Mouse (Mus musculus): ENCODE measurements around the gene Lag3. TPM values are rescaled to one million over a fixed set of nuclear protein-coding genes. Genes with fewer than 3 reads are reported as not detected.

The Lag3 gene
- polyA plus RNA-seq, 1 experiment from 2014 or later: 0.40 TPM

- Histone ChIP-seq H3K4me2 (ENCODE audit: low read depth, low read length) (peak overlapping the region; percentile 96), H3K9me3 (ENCODE audit: low read length) (no peaks in the 10 kb centered on the region), H3K4me1 (ENCODE audit: insufficient read depth) (peaks cover 3% of the 10 kb centered on the region; the same call in 1 of the 2 replicates), H3K4me3 (ENCODE audit: low read depth, low read length) (peak overlapping the region; percentile 70), H3K27ac (ENCODE audit: low read depth) (peak overlapping the region; percentile 83), H3K36me3 (replicated peaks; ENCODE audit: insufficient read depth, low read length) (no peaks in the 10 kb centered on the region), H3K9ac (replicated peaks) (peak overlapping the region; percentile 59), H3K27me3 (ENCODE audit: insufficient read depth, low read length) (peaks cover 7% of the 10 kb centered on the region; the same call in 1 of the 2 replicates)
- DNase-seq: peak; percentile 60
- 25% methylated on average over 23 of the region's 24 CpGs for WGBS (ENCODE audit: insufficient replicate concordance)
- ATAC-seq: peak; percentile 76
- TF ChIP-seq EP300 (IDR thresholded peaks at IDR 0.05; ENCODE audit: low read depth): no peak
- TF ChIP-seq CTCF (IDR thresholded peaks at IDR 0.05; ENCODE audit: low read depth): peak; percentile 73
These were observed 7.1 kb downstream of the Lag3 start for GRCm38 (mm10) chr6:124904161-124904981.

- H3K9me3 ChIP-seq (ENCODE audit: low read length): no peaks in the 10 kb centered on the region
- H3K4me2 ChIP-seq (ENCODE audit: low read depth, low read length): peak overlapping the region; percentile 96
- TF ChIP-seq CTCF (IDR thresholded peaks at IDR 0.05; ENCODE audit: low read depth) (peak; percentile 100), EP300 (IDR thresholded peaks at IDR 0.05; ENCODE audit: low read depth) (no peak)
- peak overlapping the region; percentile 70 for H3K4me3 ChIP-seq (ENCODE audit: low read depth, low read length)
- H3K9ac ChIP-seq (replicated peaks): peak overlapping the region; percentile 59
- ATAC-seq (peak; percentile 91), DNase-seq (peak; percentile 95)
- H3K27me3 ChIP-seq (ENCODE audit: insufficient read depth, low read length): peaks cover 4% of the 10 kb centered on the region; the same call in 1 of the 2 replicates
- peak overlapping the region; percentile 83 for H3K27ac ChIP-seq (ENCODE audit: low read depth)
- peaks cover 3% of the 10 kb centered on the region; the same call in 1 of the 2 replicates for H3K4me1 ChIP-seq (ENCODE audit: insufficient read depth)
- H3K36me3 ChIP-seq (replicated peaks; ENCODE audit: insufficient read depth, low read length): no peaks in the 10 kb centered on the region
- WGBS (ENCODE audit: insufficient replicate concordance): under 1% methylated on average over 23 of the region's 23 CpGs
These were observed 7.8 kb downstream of the Lag3 start for GRCm38 (mm10) chr6:124903580-124904151.

GRCm38 (mm10) chr6:124901851-124902250 is 9.7 kb downstream of the Lag3 start:
- Histone ChIP-seq H3K36me3 (replicated peaks; ENCODE audit: insufficient read depth, low read length) (no peaks in the 10 kb centered on the region), H3K4me3 (ENCODE audit: low read depth, low read length) (no peak overlapping the region), H3K4me2 (ENCODE audit: low read depth, low read length) (no peak overlapping the region), H3K27me3 (ENCODE audit: insufficient read depth, low read length) (no peaks in the 10 kb centered on the region), H3K27ac (ENCODE audit: low read depth) (no peak overlapping the region), H3K9me3 (ENCODE audit: low read length) (no peaks in the 10 kb centered on the region), H3K9ac (replicated peaks) (no peak overlapping the region), H3K4me1 (ENCODE audit: insufficient read depth) (peaks cover 3% of the 10 kb centered on the region; the same call in 1 of the 2 replicates)
- TF ChIP-seq CTCF (IDR thresholded peaks at IDR 0.05; ENCODE audit: low read depth) (no peak), EP300 (IDR thresholded peaks at IDR 0.05; ENCODE audit: low read depth) (no peak)
- no peak for ATAC-seq
- DNase-seq: no peak

GRCm38 (mm10) chr6:124900801-124901480 is 10.6 kb downstream of the Lag3 start:
- ATAC-seq (no peak), DNase-seq (no peak)
- TF ChIP-seq CTCF (IDR thresholded peaks at IDR 0.05; ENCODE audit: low read depth) (no peak), EP300 (IDR thresholded peaks at IDR 0.05; ENCODE audit: low read depth) (no peak)
- WGBS (ENCODE audit: insufficient replicate concordance): 36% methylated on average over 10 of the region's 10 CpGs
- Histone ChIP-seq H3K27ac (ENCODE audit: low read depth) (no peak overlapping the region), H3K4me3 (ENCODE audit: low read depth, low read length) (no peak overlapping the region), H3K9ac (replicated peaks) (no peak overlapping the region), H3K36me3 (replicated peaks; ENCODE audit: insufficient read depth, low read length) (no peaks in the 10 kb centered on the region), H3K4me1 (ENCODE audit: insufficient read depth) (peaks cover 3% of the 10 kb centered on the region; the same call in 1 of the 2 replicates), H3K27me3 (ENCODE audit: insufficient read depth, low read length) (no peaks in the 10 kb centered on the region), H3K9me3 (ENCODE audit: low read length) (no peaks in the 10 kb centered on the region), H3K4me2 (ENCODE audit: low read depth, low read length) (no peak overlapping the region)

- H3K4me1 ChIP-seq (ENCODE audit: insufficient read depth): peaks cover 3% of the 10 kb centered on the region; the same call in 1 of the 2 replicates
- H3K4me3 ChIP-seq (ENCODE audit: low read depth, low read length): no peak overlapping the region
- 72% methylated on average over 8 of the region's 8 CpGs for WGBS (ENCODE audit: insufficient replicate concordance)
- TF ChIP-seq EP300 (IDR thresholded peaks at IDR 0.05; ENCODE audit: low read depth): no peak
- no peak for TF ChIP-seq CTCF (IDR thresholded peaks at IDR 0.05; ENCODE audit: low read depth)
- no peak for ATAC-seq
- no peak overlapping the region for H3K4me2 ChIP-seq (ENCODE audit: low read depth, low read length)
- no peaks in the 10 kb centered on the region for H3K27me3 ChIP-seq (ENCODE audit: insufficient read depth, low read length)
- H3K9me3 ChIP-seq (ENCODE audit: low read length): no peaks in the 10 kb centered on the region
- DNase-seq: no peak
- H3K36me3 ChIP-seq (replicated peaks; ENCODE audit: insufficient read depth, low read length): no peaks in the 10 kb centered on the region
- H3K9ac ChIP-seq (replicated peaks): no peak overlapping the region
- no peak overlapping the region for H3K27ac ChIP-seq (ENCODE audit: low read depth)
These were observed 11.3 kb downstream of the Lag3 start for GRCm38 (mm10) chr6:124900056-124900800.
